Mouse (Mus musculus) heart, adult 9 months (tissue): Measurements from ENCODE around the gene Plekhf1.

Source experiments
- DNase-seq, 2 experiments: peaks; one replicate each; pipeline ENCODE4 v3.0.0; 2022; ENCODE audit warnings: low spot score in 2 of 2

Gene Plekhf1

GRCm38 (mm10) chr7:38188281-38189075 is 39.3 kb downstream of the Plekhf1 start:
- DNase-seq: no peak

GRCm38 (mm10) chr7:38187796-38188195 is 40.0 kb downstream of the Plekhf1 start:
- DNase-seq: no peak

- DNase-seq: no peak
These were observed 41.0 kb downstream of the Plekhf1 start for GRCm38 (mm10) chr7:38186861-38187260.

DNA sequence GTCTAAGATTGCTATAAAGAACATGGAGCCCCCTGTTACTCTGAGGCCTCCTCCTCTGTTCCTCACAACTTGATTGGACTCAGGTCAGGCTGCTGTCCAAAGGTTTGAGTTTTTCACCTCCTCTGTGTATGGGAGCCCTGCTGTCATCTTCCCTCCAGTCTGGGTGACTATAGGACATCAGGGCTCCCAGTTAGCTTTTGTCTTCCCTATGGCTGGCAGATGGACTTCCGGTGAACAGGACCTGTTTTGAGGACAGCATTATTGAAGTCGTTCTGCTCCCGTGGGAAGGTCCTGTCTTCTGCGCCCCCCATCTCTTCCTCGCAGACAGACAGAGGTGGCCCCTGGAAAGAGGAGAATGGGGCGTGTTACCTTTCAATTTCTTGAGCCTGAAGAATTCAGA is 43.0 kb downstream of the Plekhf1 start:
- DNase-seq: no peak

- no peak for DNase-seq
These were observed 43.4 kb downstream of the Plekhf1 start for GRCm38 (mm10) chr7:38184418-38184745.

- peak; percentile 85 to 88 for DNase-seq
These were observed 44.0 kb downstream of the Plekhf1 start for GRCm38 (mm10) chr7:38183709-38184417.

DNA sequence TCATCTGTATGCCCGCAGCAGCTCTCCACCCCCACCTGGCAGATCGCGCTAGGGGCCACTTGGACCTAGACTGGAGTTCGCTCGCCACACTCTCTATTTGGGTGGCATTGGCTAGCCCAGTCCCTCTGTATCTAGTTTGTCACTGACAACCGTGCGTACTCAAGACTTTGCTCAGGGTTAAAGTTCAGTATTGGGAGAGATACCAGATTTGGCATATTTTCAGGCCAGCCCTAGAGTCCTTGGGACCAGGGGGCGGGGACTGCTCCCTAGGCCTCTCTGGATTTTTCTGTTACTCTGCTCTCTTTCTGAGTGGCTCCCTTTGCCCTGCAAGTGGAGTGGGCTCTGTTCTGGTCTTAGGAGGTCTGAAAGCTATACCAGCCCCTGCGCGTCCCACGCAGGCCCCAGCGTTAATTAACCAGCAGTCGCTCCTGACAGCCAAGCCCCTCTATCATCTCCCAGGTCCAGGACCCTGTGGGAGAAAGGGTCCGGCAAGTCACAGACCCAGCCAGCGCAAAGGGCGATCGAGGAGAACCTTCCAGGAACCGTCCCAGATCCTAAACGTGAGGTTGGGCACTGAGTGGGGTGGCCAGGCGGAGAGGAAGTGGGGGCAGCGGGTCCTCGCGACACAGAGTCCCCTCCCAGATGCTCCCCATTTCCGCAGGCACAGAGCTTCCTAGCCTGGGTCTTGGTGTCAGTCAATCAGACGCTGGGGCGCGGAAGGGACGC is 44.7 kb downstream of the Plekhf1 start, which contains the start of gene 1600014C10Rik:
1600014C10Rik (plus strand) TSS at position 256 of the 726 bp plus-strand sequence.
- DNase-seq: peak in 1 of 2 experiments; percentile 36

- DNase-seq: peak; percentile 68 to 85
These were observed 45.2 kb downstream of the Plekhf1 start for GRCm38 (mm10) chr7:38182596-38182961.

DNA sequence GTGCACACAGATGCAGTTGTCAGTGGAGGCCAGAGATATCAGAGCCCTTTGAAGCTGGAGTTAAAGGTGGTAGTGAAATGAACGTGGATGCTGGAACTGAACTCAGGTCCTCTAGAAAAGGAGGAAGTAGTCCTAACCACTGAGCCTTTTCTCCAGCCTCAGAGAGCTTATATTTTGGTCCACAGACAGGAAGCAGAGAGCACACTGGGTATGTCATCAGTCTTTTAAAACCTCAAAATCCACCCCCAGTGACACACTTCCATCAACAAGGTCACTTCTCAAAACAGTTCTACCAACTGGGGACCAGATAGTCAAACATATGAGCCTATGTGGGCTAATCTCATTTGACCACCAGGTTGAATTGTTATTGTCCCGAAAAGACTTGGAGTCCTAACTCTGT is 46.5 kb downstream of the Plekhf1 start:
- DNase-seq: no peak

GRCm38 (mm10) chr7:38179896-38180295 is 47.9 kb downstream of the Plekhf1 start:
- DNase-seq: no peak

GRCm38 (mm10) chr7:38176056-38176455 is 51.8 kb downstream of the Plekhf1 start:
- DNase-seq: no peak

DNA sequence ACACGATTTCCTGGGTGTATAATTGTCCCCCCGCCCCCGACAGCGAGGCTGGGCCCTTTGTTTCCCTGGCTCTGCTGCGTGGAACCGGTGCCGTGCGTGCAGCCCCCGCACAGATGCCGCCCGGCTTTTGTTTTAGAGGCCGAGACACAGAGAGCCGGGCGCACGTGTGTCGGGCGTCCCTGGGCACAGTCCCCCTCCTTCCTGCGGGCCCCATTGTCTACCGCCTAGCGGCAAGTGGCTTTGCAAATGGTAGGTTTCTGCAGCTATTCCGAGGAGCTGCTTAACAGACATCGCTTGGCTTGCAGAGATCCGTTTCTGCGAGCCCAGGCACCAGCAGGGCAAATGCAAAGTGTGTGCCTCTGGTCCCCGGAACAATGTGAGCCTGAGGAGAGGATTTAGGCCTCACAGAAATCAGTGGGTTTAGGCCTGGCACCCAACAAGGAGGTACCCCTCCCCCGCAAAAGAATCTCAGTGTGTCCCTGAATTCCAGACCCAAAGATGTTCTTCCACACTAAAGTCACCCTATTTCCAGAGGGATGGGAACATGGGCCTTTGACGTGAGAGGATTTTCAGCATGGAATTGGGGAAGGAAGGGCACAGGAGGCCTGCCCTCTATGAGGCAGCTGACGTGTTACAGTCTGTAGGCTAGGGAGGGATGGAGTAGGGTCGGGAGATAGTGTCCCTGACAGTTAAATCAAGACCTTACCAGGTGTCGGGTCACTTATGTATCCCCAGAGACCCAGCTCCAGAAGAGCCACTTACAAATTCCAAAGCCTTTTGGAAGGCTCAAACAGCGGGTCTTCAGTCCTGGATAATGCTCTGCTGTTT is 53.3 kb downstream of the Plekhf1 start:
- no peak for DNase-seq

DNA sequence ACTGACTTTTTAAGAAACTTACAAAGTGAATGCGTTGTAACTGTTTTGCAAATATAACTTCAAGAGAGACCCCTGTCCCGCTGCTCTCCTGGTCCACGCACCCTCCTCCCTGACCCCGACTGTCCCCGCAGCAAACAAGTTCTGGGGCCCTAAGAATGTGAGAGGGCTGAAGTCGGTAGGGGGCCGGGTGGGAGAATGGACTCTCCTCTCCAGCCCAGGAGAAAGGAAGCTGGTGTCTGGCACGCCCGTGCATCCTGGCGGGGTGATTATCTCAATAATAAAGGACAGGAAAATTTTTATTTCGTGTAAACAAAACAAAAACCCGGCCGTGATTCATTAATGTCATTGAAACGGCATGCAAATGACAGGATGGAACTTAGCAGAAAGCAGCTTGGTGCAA is 53.9 kb downstream of the Plekhf1 start:
- DNase-seq: no peak

DNA sequence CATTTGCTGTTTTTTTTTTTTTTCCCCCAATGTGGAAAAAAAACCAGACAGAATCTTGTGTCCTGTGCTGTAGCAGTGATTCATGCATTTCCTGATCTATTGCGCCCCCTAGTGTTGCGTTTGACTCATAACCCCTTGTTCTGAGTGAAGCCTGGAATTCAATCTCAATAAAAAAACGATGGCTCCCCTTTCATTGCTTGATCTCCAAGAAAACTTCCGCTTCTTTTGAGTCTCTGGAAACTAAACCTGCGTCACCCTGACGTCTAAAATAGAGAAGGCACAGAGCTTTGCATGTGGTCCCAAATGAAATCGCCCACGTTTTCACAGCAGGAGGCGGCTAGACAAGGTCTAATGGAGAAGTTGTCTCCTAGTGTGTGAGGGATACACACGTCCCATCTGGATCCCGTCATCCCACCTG is 60.1 kb downstream of the Plekhf1 start:
- DNase-seq: peak in 1 of 2 experiments; percentile 29
